Comparison of ENCODE assay signal across 8 mouse cellular contexts in the genomic region with DNA sequence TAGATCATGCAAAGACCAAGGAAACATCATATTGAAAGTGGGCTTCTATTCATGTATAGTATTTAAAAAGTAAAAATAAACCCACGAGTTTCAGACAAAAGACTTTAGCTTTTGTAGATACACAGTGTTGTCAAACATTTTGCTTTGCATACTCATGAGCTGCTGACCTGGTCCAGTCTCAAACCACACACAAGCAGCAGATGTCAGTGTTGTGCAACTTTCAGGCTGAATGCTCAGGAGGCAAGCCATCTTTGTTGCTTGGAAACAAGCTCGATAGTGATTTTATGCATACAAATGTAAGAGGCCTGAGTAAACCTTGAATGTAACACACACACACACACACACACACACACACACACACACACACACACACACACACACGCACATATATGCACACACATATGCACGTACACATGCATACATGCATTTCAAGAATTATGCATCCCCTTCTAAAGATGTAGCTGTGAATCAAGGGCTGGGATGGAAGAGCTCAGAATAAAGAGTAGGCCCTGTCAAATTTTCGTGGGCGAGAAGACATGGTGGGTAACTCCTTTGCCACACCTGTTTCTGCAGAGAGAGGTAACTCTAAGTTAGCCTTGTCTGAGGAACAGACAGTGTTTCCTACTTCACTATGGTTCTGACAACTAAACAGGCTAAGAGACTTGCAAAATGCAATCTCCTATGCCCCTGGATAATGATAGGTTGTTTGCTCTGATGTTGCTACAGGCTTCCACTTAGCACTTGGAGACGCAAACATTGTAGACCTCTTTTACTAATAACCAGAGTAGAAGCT.
DNase-seq lines count a peak whose midpoint lies in the region; ATAC-seq lines count a peak whose summit lies in the region.

No protein-coding gene starts in this region.

- WGBS in forebrain, embryonic 15.5 days = 45% methylated on average over 7 of the region's 7 CpGs

- H3K27ac ChIP-seq in forebrain, embryonic 15.5 days (replicated peaks) = peak overlapping the region; percentile 51

- peak; percentile 10 for DNase-seq in gastrocnemius, postnatal 14 days
- no peak for DNase-seq in gastrocnemius, postnatal 25 days
- DNase-seq in brain, adult 2 months (ENCODE audit: low read depth, low spot score) = peak; percentile 90
- peak; percentile 60 for DNase-seq in kidney, postnatal 10 days
- peak; percentile 20 for DNase-seq in lung, postnatal 36 days
- peak; percentile 68 for DNase-seq in right cerebral cortex, postnatal 4 days

- H3K27me3 ChIP-seq in forebrain, embryonic 15.5 days = no peaks in the 10 kb centered on the region

- intact Hi-C loops in gastrocnemius, postnatal 14 days (cut with DNase I; ENCODE audit: low total_unique reads) = loop anchor here (5.0 to 10.0 kb wide), 2 partner anchors 865 to 943 kb away; no protein-coding TSS in a partner anchor

- peak; percentile 77 for ATAC-seq in forebrain, embryonic 15.5 days (replicated peaks)
- no peak for ATAC-seq in megakaryocyte, adult 5-6 weeks (ENCODE audit: poor library complexity, severe bottlenecking)

- H3K4me2 ChIP-seq in forebrain, embryonic 15.5 days (replicated peaks) = no peak overlapping the region

- H3K4me3 ChIP-seq in forebrain, embryonic 15.5 days = no peak overlapping the region

- H3K9ac ChIP-seq in forebrain, embryonic 15.5 days (replicated peaks) = no peak overlapping the region

- no peaks in the 10 kb centered on the region for H3K36me3 ChIP-seq in forebrain, embryonic 15.5 days

- H3K4me1 ChIP-seq in forebrain, embryonic 15.5 days = peaks cover 9% of the 10 kb centered on the region

- H3K9me3 ChIP-seq in forebrain, embryonic 15.5 days = no peaks in the 10 kb centered on the region
